Mouse (Mus musculus) hindlimb bud, embryonic 11.5 days (tissue): Measurements from ENCODE around the gene Wnt11.

Experiments
- DNase-seq: peaks from one replicate; pipeline ENCODE4 v3.0.0-alpha.2; 2012; ENCODE audit warnings: low read depth, low spot score; ENCODE audit errors: extremely low spot score

Gene Wnt11

GRCm38 (mm10) chr7:98834711-98835321 lies at the start of gene Wnt11:
Gene Wnt11, plus strand, starts transcription at chr7:98835112.
- no peak for DNase-seq

DNA sequence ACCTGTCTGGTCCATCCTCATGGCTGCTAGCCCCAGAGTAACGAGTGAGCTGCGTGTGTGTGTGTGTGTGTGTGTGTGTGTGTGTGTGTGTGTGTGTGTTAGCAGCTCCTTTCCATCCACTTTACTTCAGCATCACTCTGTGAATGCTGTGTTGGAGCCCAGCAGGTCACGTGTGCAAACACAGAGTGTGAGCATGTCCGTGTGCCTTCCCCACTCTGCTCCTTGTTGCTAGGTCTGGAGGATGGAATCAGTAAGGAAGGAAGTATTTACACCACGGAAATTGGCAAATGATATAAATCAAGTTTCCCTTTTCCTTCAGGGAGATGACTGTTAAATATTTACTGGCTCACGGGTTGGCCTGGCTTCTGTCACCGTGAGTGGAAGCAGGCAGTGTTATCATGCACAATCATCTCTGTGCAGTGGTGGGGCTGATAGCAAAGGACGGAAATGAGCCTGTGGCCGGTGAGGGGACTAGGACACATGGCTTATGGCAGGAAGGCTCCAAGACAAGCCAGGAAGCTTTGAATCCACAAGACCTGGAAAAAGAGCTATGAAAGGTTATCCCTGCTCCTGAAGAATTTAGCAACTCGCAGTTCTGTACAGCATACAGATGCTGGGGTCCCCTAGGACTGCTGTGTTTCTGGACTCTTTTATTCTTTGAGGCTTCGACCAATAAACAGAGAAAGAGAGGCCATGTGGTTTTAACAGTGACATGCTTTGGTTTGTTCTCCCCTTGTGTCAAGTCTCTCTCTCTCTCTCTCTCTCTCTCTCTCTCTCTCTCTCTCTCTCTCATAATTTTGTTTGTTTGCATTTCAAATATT lies 47.9 kb upstream of the Wnt11 start:
- no peak for DNase-seq

GRCm38 (mm10) chr7:98788721-98789120 lies 46.2 kb upstream of the Wnt11 start:
- DNase-seq = no peak

- DNase-seq = no peak
Observed at GRCm38 (mm10) chr7:98789121-98789520, 45.8 kb upstream of the Wnt11 start.

GRCm38 (mm10) chr7:98791864-98792263 lies 43.0 kb upstream of the Wnt11 start:
- DNase-seq = no peak

DNA sequence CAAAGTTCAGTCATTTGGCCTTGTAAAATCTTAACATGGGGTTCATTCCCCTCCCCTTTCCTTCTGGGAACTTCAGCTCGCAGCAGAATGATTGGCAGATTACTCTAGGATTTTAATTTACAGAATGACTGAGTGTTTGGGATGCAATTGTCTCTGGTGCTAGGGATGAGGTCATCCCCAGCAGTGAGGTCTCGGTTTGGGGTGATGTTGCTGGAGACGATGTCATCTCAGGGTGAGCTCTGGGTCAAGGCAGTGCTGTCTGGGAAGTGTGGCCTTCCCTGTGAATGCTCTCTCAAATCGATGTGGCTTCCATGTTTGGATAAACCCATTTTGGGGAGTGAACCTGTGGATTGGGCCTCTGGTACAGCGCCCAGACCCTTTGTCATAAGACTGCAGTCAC lies 41.1 kb upstream of the Wnt11 start:
- no peak for DNase-seq

DNA sequence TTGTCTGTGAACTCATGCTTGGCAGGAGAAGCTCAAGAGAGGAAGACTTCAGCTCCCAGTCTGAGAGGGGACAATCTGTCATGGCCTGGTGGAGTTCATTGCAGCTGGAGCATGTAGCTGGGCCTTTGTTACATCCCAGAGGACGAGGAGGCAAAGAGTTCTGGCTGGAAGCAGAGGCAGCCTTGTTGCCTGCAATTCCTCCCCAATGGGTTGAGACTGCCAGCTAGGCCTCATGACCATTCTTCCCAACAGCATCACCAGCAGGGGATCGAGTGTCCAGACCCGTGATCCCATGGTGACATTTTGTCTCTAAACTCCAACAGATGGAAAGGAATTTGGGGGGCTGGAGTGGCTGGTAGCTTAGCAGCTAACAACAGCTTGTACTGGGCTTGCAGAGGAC lies 40.5 kb upstream of the Wnt11 start:
- DNase-seq = no peak

- no peak for DNase-seq
Observed at GRCm38 (mm10) chr7:98795637-98796036, 39.3 kb upstream of the Wnt11 start.

DNA sequence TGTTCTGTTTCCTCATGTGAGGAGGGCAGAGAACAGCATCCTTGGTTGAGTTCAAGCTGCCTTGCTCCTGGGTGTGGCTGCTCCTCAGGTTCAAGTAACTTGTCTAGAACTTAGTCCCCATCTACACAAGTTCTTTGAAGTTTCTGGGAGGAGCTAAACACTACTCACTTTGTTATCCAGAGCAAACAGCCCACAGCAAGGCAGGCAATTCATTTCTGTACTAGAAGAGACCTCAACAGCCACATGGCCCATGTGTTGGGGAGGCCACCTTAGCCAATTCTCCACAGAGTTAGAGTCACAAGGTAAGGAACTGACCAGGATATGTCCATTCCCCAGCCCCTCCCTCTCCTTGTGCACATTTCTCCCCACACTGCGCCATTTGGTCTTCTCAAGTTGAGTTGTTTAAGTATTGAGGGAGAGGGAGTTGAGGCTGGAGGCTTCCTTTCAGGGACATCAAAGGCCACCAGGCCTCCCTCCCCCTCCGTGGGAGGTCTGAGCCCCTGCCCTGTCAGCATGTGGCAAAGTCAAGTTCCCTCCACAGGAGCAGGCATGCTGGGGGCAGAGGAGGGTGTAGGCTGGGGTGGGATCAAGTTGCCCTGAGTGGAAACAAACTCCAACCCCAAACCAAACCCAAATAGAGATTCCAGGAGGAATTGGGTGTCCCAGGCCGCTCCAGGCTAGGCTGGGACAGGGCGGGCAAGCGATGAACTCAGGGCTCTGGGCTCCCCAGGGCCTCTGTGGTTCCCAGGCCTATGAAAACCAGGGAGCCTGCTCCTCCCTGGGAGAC lies 37.4 kb upstream of the Wnt11 start:
- no peak for DNase-seq

- no peak for DNase-seq
Observed at GRCm38 (mm10) chr7:98798134-98798417, 36.8 kb upstream of the Wnt11 start.

GRCm38 (mm10) chr7:98800435-98800834 lies 34.5 kb upstream of the Wnt11 start:
- no peak for DNase-seq

GRCm38 (mm10) chr7:98801086-98801485 lies 33.8 kb upstream of the Wnt11 start:
- no peak for DNase-seq

DNA sequence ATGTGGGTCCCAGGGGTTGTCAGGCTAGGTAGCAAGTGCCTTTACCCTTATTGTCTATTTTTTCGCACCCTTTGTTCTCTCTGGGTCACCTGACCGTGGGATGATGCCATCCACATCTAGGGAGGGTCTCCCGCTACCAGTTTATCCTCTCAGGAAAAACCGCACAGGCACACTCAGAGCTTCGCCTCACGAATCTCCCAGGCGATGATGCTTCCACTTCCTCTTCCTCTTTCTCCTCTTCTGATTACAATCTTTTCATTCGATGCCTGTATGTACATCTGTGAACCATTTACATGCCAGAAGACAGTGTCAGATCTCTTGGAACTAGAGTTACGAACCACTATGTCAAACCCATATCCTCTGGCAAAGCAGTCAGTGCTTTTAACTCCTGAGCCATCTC lies 31.7 kb upstream of the Wnt11 start:
- DNase-seq = no peak

GRCm38 (mm10) chr7:98804841-98805772 lies 29.8 kb upstream of the Wnt11 start:
- DNase-seq = no peak

DNA sequence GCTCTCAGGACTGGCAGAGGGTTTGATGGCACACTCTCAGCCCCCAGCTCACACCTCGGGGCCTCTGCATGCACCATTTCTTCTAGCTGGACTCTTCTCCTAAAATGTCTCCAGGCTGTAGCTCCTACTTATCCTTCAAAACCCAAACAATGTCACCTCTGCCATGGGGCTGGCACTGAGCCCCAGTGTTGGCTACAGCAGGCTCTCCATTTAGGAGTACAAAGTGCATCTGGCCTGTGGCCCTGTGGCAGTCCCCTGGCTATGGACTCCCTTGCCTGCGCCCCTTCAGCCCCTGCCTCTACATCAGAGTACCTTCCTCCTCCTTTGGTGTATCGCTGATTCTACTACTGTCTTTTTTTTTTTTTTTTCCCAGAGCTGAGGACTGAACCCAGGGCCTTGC lies 28.0 kb upstream of the Wnt11 start:
- no peak for DNase-seq

GRCm38 (mm10) chr7:98809372-98809771 lies 25.5 kb upstream of the Wnt11 start:
- no peak for DNase-seq

DNA sequence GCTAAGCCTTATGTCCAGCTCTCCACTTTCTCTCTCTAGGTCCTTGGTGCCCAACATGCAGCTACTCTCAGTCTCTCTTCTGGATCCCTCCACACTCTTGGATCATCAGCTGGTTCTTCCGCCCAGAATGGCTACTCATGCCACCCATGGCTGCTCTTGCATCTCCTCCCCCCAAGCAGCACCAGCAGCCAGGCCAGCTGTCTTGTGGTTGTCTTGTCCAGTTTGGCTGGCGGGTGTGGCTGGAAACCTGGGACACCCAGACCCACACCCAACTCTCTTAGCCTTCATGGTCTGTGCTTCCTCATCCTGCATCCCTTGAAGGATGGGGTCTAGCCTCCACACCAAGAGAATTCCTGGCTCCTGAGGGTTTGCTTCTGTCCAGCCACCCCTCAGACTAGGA lies 24.3 kb upstream of the Wnt11 start:
- no peak for DNase-seq

DNA sequence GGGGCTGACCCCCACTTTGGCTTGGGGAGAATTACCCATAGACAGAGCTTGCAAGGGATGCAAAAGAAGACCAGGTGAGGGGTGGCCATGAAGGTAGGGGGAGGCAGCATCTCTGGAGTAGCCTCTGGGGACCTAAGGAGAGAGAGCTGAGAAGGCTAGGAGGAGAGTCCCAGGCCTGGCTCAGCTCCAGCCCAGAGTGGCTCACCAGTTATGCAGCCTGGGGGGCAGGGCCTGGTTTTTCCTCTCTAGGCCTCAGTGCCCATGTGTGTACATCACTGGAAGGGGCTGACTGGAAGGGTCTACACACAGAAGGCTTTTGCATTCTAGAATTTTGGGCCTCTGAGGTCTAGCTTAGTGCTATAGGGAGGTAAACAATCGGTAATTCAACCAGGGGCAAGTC lies 14.4 kb upstream of the Wnt11 start:
- no peak for DNase-seq

GRCm38 (mm10) chr7:98822881-98823280 lies 12.0 kb upstream of the Wnt11 start:
- no peak for DNase-seq

DNA sequence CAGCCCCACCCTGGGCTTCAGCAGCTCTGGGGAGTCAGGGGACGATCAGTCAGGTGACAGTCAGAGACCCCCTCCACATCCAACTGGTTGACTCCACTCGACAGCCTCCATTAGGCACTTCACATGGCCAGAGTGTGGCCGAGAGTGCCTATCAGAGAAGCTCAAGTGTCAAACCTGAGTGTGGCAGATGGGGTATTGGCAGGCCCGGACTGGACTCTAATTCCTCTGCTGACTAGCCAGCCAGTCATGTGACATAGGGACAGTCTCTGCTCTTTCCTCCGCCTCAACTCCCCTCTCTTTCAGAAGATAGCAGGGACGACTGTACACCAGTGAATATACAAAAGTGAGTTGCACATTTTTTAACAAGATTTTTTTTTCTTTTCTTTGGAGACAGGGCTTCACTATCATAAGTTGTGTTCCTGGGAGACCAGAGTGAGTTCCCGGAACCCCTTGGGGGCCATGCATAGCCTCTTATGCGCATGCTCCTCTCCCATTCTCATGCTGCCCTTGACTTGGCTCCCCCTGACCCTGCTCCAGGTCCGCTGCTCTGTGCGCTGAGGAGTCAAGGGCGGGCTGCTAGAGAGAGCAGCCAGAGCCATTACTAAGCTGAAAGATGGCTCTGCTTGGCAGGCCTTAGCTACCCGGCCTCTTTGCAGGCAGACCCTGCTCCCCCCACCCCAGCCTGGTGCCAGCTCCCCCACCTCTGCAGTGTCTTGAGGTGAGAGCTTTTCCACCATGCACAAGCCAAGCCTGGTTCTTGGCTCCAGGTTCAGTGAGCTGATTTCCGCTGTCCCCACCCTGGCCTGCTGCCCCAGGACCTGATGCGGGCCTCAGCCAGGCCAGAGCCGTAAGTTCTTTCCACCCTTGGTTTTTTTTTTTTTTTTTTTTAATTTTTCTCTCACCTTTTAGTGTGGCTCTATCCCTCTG lies 10.8 kb upstream of the Wnt11 start:
- DNase-seq = no peak
